ENCODE assay signal across 10 mouse cellular contexts in the genomic region with DNA sequence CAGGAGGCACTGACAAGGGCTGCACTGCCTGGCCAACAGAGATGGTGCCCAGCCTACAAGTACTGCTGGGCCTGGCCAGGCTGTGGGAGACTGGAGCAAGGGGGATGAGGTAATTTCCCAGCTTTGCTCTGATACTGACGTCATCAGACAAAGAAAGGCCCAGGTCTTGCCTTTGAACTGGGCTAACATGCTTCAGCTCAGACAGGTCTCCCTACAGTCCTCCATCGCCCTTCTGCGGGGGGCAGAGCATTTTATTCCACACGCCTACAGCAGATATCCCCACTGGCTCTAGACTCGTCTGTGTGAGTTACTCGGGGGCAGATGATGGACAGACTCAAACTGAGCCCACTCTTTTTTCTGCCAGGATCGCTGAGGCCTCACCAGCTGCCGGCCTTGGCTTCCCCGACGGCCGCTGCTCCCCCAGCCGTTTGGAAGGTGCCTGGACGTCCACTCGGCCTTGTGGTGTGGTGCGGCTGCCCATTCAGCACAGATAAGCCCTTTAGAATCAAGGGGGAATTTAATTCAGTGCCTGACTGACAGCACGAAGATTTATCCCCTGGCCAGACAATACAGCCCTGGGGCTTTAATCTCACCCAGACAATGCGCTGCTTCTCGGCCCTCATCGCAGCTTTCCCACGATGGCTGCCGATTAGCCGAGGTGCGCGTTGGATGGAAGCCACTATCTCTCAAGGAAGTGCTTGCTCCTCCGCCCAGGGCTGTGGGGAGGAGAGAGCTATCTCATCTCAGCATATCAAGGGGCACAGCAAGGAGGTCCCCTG. TPM values are rescaled to one million over a fixed set of nuclear protein-coding genes. Genes with fewer than 3 reads are reported as not detected.
DNase-seq lines count a peak whose midpoint lies in the region; ATAC-seq lines count a peak whose summit lies in the region.
"Had no signal": no experiment of that assay in that cellular context is flagged by ENCODE, and none has a peak within 500 bp of the region (broad histone marks: within the 10 kb centered on the region; RNA-seq: fewer than 3 reads in every experiment).

No protein-coding gene starts in this region.

- WGBS in heart, embryonic 15.5 days, result 37% methylated on average over 25 of the region's 25 CpGs
- 6% methylated on average over 25 of the region's 25 CpGs for WGBS in forebrain, embryonic 15.5 days
- WGBS in liver, embryonic 15.5 days (ENCODE audit: insufficient replicate concordance), result 33% methylated on average over 25 of the region's 25 CpGs
- WGBS in neural tube, embryonic 14.5 days, result 15% methylated on average over 25 of the region's 25 CpGs

- H3K27ac ChIP-seq in heart, embryonic 15.5 days, result peak overlapping the region; percentile 17; the same call in 1 of the 2 replicates
- peak overlapping the region; percentile 81 for H3K27ac ChIP-seq in forebrain, embryonic 15.5 days (replicated peaks)
- H3K27ac ChIP-seq in liver, embryonic 15.5 days (replicated peaks), result no peak overlapping the region
- no peak overlapping the region; the same call in 1 of the 2 replicates for H3K27ac ChIP-seq in neural tube, embryonic 14.5 days (ENCODE audit: low read depth, low read length)
- H3K27ac ChIP-seq: macrophage had no signal

- intact Hi-C loops in heart, postnatal 25 days (cut with DNase I), result no loop called here

- H3K27me3 ChIP-seq in heart, embryonic 15.5 days, result peaks cover 7% of the 10 kb centered on the region; the same call in 1 of the 2 replicates
- H3K27me3 ChIP-seq in forebrain, embryonic 15.5 days, result no peaks in the 10 kb centered on the region
- no peaks in the 10 kb centered on the region for H3K27me3 ChIP-seq in liver, embryonic 15.5 days
- H3K27me3 ChIP-seq in neural tube, embryonic 14.5 days (ENCODE audit: control insufficient read depth, insufficient read depth, low read length), result no peaks in the 10 kb centered on the region

- H3K9me3 ChIP-seq in heart, embryonic 15.5 days (replicated peaks), result no peaks in the 10 kb centered on the region
- no peaks in the 10 kb centered on the region for H3K9me3 ChIP-seq in forebrain, embryonic 15.5 days
- no peaks in the 10 kb centered on the region for H3K9me3 ChIP-seq in liver, embryonic 15.5 days (replicated peaks)
- H3K9me3 ChIP-seq in neural tube, embryonic 14.5 days (ENCODE audit: control insufficient read depth, low read length), result no peaks in the 10 kb centered on the region

- H3K4me1 ChIP-seq in heart, embryonic 15.5 days (replicated peaks), result peaks cover 44% of the 10 kb centered on the region
- peaks cover 55% of the 10 kb centered on the region for H3K4me1 ChIP-seq in forebrain, embryonic 15.5 days
- H3K4me1 ChIP-seq in liver, embryonic 15.5 days (replicated peaks), result peaks cover 25% of the 10 kb centered on the region
- peaks cover 17% of the 10 kb centered on the region for H3K4me1 ChIP-seq in neural tube, embryonic 14.5 days (ENCODE audit: control insufficient read depth, insufficient read depth, low read length)

- ATAC-seq in heart, embryonic 15.5 days (replicated peaks; ENCODE audit: insufficient number of reproducible peaks, insufficient read depth, low FRiP score, low read depth), result no peak
- peak; percentile 49 for ATAC-seq in forebrain, embryonic 15.5 days (replicated peaks)
- ATAC-seq in liver, embryonic 15.5 days (ENCODE audit: insufficient read depth), result peak; percentile 90
- peak; percentile 57; the same call in 1 of the 2 replicates for ATAC-seq in neural tube, embryonic 14.5 days (ENCODE audit: low read depth)
- no peak for ATAC-seq in inflammation-experienced regulatory T-cells, adult 6 months

- no peak for DNase-seq in heart, postnatal 25 days (ENCODE audit: low spot score)
- no peak for DNase-seq in spleen, adult 18-20 months
- no peak for DNase-seq in kidney, postnatal 14 days
- DNase-seq: right cerebral cortex, postnatal 14 days had no signal

- no peak overlapping the region for H3K4me2 ChIP-seq in heart, embryonic 15.5 days
- H3K4me2 ChIP-seq in forebrain, embryonic 15.5 days (replicated peaks), result no peak overlapping the region
- H3K4me2 ChIP-seq in liver, embryonic 15.5 days, result peak overlapping the region; percentile 44
- no peak overlapping the region for H3K4me2 ChIP-seq in neural tube, embryonic 14.5 days (ENCODE audit: low read depth, low read length)

- H3K4me3 ChIP-seq in heart, embryonic 15.5 days, result no peak overlapping the region
- H3K4me3 ChIP-seq in forebrain, embryonic 15.5 days, result no peak overlapping the region
- H3K4me3 ChIP-seq in liver, embryonic 15.5 days (replicated peaks), result no peak overlapping the region
- H3K4me3 ChIP-seq in neural tube, embryonic 14.5 days (ENCODE audit: low read depth, low read length), result no peak overlapping the region

- no peak overlapping the region for H3K9ac ChIP-seq in heart, embryonic 15.5 days
- no peak overlapping the region for H3K9ac ChIP-seq in forebrain, embryonic 15.5 days (replicated peaks)
- no peak overlapping the region for H3K9ac ChIP-seq in liver, embryonic 15.5 days
- H3K9ac ChIP-seq in neural tube, embryonic 14.5 days (replicated peaks; ENCODE audit: low read depth, low read length), result no peak overlapping the region

- no peaks in the 10 kb centered on the region for H3K36me3 ChIP-seq in heart, embryonic 15.5 days
- H3K36me3 ChIP-seq in forebrain, embryonic 15.5 days, result no peaks in the 10 kb centered on the region
- H3K36me3 ChIP-seq in liver, embryonic 15.5 days (replicated peaks), result no peaks in the 10 kb centered on the region
- no peaks in the 10 kb centered on the region for H3K36me3 ChIP-seq in neural tube, embryonic 14.5 days (ENCODE audit: control insufficient read depth, insufficient read depth, low read length)

RNA-seq across cellular contexts. Expression of a gene that starts 32.8 kb away (rescaled TPM):
- polyA plus RNA-seq in heart, embryonic 15.5 days (2015; fragmentation: Nextera tagmentation; extraction: Ambion mirVana), result 18.6 and 20.9 TPM in 2 replicates
- total RNA-seq in heart, postnatal 25 days (2021), result 10 to 100 TPM; 12.9 to 13.4 TPM
- polyA plus RNA-seq in forebrain, embryonic 15.5 days (2015; fragmentation: Nextera tagmentation; extraction: Ambion mirVana), result 32.7 and 33.5 TPM in 2 replicates
- polyA plus RNA-seq in liver, embryonic 15.5 days (2015; fragmentation: Nextera tagmentation; extraction: Ambion mirVana), result 1.5 and 2.0 TPM in 2 replicates
- 4.6 and 5.7 TPM in 2 replicates for polyA plus RNA-seq in neural tube, embryonic 14.5 days (2014; fragmentation: Nextera tagmentation; extraction: Ambion mirVana)
- 1 to 10 TPM in 1 of 3 experiments, under 1 TPM in 2; 0.58 to 5.2 (median 0.91) TPM for polyA plus RNA-seq in inflammation-experienced regulatory T-cells, adult 6 months (2017; shearing (Covaris generic))

Comparison
In these comparisons a context has a peak if more than half of its experiments do, and no peak if none do; other contexts are left out.
1. ATAC-seq: peak in forebrain, embryonic 15.5 days (single experiment), liver, embryonic 15.5 days (single experiment) and neural tube, embryonic 14.5 days (single experiment); none in heart, embryonic 15.5 days (single experiment) and inflammation-experienced regulatory T-cells, adult 6 months (single experiment).
2. H3K27ac ChIP-seq: peak in heart, embryonic 15.5 days (single experiment) and forebrain, embryonic 15.5 days (single experiment); none in liver, embryonic 15.5 days (single experiment) and neural tube, embryonic 14.5 days (single experiment).